Mouse (Mus musculus): Measurements from ENCODE around the gene Brd3.
"Not testable (repeated sequence)": the region's sequence is repeated elsewhere in the genome, so short reads cannot be mapped to it uniquely, and the experiment has no call there.

Gene Brd3

GRCm38 (mm10) chr2:27512909-27513308 lies 5.4 kb upstream of the Brd3 start:
- DNase-seq (ENCODE audit: low spot score in 2 of 2), result no peak

DNA sequence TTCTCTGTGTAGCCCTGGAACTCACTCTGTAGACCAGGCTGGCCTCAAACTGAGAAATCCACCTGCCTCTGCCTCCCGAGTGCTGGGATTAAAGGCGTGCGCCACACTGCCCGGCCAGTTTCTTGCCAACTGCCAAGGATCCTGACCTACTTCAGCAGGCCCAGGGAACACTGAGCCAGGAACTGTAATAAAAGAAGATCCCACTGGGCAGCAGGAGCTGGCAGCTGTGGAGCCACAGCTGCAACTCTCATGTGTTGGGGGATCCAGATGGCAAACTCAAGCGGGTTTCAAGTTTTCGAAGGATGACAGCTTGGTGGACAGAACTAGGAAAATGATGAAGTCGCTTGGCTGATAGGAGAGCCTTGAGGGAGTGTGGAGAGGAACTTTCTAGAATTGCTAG lies 3.2 kb upstream of the Brd3 start:
- DNase-seq (ENCODE audit: low spot score in 2 of 2), result no peak

DNA sequence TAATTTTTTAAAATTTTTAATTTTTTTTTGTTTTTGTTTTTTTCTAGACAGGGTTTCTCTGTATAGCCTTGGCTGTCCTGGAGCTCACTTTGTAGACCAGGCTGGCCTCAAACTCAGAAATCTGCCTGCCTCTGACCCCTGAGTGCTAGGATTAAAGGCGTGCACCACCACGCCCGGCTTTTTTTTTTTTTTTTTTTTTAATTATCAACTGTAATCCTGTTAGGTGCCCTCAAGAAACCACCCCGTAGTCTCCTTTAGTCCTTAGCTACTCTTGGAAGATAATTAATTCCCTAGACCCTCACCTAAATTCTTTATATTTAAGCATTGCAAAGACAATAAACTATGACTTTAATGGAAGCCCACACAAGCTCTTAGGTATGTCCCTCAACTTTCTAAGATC lies 804 bp downstream of the Brd3 start:
- not testable (repeated sequence) for DNase-seq (ENCODE audit: low spot score in 2 of 2)

DNA sequence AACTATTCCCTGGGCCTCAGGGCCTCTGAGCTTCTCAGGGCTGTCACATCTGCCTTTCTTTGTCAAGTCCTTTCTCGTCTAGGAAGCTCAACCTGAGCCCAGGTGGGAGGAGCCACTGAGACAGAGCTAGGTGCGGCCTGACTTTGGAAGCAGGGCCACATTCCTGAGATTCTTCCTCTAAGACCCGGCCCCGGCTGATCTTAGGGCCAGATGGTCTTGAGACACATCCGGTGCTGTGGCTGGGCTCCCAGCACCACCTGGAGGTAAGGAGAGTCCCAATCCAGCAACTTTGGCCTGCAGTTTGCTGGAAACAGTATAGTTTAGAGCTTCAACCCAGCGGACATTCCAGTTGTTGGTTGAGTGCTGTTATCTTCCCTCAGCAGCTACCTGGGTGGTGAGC lies 1.9 kb downstream of the Brd3 start:
- DNase-seq (ENCODE audit: low spot score in 2 of 2), result no peak

DNA sequence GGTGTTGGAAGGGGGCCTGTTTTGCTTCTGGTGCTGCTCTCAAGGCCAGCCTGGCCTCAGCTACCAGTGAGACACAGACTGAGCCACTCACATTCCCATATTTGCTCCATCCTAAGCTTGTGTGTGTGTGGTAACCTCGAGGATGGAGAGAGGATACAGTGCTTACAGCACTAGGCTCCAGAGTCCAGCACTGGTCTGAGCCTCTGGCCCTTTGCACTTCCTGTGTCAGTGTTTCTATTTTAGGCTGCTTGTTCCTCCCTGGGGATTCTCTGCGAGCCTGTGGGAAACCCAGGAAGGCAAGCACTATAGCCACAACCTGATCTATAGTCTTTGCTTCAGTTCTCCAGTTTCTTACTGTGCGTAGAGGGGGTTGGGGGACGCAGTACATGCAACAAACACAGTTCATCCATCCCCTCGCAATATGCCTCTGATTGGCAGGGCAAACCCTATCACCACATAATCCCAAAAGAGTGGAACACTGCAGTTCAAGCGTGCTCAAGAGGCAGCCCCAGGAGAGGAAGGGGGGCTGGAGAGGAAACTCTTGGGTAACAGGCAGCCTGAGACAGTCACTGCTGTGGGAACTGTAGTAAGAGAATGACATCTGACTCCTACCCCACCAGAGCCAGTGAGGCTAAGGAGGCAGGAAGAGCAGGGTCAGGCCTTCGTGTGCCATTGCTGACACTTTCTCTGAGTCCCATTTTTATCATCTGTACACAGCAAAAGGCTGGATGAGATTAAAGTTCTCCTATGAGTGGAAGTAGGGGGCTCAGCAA lies 3.2 kb downstream of the Brd3 start:
- no peak for DNase-seq (ENCODE audit: low spot score in 2 of 2)

DNA sequence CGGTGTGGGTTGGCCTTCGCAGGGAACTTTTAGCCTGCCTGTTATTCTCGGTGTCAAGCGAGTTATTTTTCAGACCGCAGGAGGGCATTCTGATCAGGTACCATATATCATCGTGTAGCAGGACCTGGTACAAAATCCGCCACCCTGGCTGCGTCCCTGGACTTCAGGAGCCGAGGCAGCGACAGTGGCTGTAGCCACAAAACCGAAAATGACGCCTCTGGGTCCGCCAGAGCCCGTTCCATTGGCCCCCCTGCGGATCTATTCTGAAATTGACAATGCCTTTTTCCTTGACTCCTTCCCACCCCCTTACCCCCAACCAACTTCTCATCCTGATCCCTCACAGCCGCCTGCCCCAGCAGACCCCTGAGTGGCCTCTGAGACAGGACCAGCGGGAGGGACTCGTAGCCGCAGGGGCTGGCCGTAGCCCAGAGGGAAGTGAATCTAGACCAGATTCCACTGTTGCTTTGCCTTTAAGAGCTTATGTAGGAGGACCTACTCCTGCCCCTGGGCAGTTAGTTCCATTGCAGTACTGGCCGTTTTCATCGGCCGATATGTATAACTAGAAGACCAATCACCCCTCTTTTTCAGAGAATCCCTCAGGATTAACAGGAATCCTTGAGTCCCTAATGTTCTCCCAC lies 11.0 kb downstream of the Brd3 start:
- no peak for DNase-seq (ENCODE audit: low spot score in 2 of 2)

- no peak for DNase-seq (ENCODE audit: low spot score in 2 of 2)
These were observed 13.5 kb downstream of the Brd3 start for GRCm38 (mm10) chr2:27493971-27494370.

GRCm38 (mm10) chr2:27490939-27491338 lies 16.5 kb downstream of the Brd3 start:
- DNase-seq (ENCODE audit: low spot score in 2 of 2), result no peak

- DNase-seq (ENCODE audit: low spot score in 2 of 2), result no peak
These were observed 19.1 kb downstream of the Brd3 start for GRCm38 (mm10) chr2:27488362-27488761.

DNA sequence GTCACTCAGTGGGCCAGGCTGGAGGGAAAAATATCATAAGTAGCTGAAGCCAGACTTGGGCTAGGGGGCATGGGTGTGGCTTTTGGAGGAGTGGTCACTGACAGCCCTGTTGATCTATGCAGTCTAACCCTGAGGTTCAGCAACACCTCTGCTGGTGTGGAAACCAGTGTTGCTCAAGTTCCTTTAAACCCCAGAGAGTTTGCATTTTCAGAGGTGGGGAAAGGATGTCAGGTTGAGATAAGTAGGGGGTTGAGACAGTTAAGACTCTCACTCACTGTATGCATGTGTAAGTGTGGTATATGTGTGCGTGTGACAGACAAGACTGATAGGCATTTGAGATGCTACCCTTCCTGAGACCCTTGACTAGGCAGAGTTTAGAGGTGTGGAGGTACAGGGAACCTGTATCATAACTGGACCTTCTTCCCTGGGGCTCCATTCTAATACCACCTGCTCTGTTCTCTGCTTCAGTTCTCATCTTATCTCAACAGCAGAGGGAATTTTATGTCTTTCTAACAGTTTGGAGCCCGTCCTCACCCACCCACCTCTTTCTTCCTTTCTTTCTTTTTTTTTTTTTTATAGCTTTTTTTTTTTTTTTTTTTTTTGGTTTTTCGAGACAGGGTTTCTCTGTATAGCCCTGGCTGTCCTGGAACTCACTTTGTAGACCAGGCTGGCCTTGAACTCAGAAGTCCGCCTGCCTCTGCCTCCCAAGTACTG lies 20.0 kb downstream of the Brd3 start:
- no peak for DNase-seq (ENCODE audit: low spot score in 2 of 2)

DNA sequence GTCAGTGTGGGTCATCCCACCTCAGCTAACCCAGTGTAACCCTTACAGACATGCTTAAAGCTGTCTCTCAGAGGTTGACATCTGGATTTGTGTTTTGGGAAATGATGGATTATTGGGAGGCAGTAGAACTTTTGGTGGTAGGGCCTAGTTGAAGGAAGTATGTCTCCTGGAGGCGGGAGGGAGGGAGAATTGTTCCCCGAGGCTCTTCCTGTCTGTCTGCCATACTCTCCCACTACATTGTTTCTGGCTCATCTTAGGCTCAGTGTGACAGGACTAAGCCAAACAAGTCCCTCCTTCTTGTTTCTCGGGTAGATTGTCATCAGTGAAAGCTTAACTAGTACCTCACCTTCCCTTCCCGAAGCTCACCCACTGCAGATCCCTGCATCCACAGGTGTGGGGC lies 20.7 kb downstream of the Brd3 start:
- DNase-seq (ENCODE audit: low spot score in 2 of 2), result no peak

- DNase-seq (ENCODE audit: low spot score in 2 of 2), result no peak
These were observed 25.1 kb downstream of the Brd3 start for GRCm38 (mm10) chr2:27482265-27482861.

DNA sequence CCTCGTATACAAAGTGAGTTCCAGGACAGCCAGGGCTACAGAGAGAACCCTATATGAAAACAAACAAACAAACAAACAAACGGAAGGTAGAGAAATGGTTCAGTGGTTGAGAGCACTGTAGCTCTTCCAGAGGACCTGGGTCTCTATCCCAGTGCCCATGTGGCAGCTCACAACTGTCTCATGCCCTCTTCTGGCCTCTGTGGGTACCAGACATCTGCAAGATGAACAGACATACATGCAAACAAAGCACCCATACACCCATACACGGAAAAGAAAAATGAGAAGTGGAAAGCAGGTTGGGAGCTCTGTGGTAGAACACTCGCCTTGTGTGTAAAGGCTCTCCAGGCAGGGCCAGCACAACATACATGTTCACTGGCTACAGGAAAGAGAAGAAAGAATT lies 27.1 kb downstream of the Brd3 start:
- DNase-seq (ENCODE audit: low spot score in 2 of 2), result no peak

DNA sequence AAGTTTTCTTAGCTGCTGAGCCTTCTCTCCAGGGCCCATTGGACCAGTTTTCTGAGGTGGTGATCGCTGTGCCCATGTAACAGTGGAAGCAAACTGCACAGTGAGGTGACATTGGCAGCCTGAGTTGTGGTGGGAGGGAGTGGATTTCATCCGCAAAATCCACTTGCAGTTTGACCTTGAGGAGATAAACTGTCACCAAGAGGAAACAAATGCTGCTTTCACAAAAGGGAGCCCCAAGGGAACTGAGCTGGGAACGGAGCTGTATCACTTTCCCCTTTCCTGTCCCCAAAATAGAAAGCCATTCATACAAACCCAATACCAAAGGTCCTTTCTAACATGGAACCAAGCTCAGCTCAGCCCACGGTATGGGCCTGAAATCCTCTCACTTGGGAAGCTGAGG lies 27.6 kb downstream of the Brd3 start:
- DNase-seq (ENCODE audit: low spot score in 2 of 2), result no peak

DNA sequence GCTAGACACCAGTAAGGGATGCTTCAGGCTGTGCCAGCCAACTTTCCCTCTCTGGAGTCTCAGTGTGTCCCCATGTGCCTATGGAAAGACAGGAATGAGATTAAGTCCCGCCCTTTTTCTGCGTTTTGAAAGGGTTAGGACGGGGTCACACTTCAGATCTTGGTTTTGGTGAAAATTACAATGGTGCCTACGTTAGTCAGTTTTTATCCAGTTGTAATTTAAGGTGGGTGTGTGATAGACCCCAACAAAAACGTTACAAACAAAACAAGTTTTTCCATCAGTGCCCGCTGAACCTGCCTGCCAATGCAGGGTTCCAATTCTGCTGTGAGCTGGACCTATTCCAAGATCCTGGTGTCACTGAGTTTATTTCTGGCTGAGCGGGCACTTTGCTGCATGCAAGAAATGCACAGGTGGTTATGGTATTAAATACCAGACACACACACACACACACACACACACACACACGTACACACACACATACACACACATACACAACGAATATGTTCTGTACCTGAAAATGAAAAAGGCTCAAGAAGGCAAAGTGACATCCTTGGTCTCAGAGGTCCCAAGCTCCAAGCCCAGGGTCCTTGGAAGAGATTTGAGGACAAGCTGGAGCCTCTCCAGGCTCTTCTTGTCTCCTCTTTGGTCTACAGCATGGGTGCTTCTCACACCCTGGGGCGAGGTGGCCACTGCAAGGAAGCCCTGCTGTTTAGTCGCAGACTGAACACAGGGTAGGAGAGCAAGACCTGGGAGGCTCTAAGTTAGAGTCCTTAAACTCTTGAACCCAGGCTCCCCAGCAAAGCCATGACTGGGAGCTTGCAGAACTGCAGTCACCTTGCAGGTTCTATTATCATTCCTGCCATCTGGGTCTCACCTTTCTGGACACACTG lies 30.9 kb downstream of the Brd3 start:
- no peak for DNase-seq (ENCODE audit: low spot score in 2 of 2)

- DNase-seq (ENCODE audit: low spot score in 2 of 2), result peak; percentile 84 to 86
These were observed 31.8 kb downstream of the Brd3 start for GRCm38 (mm10) chr2:27475495-27476302.

DNA sequence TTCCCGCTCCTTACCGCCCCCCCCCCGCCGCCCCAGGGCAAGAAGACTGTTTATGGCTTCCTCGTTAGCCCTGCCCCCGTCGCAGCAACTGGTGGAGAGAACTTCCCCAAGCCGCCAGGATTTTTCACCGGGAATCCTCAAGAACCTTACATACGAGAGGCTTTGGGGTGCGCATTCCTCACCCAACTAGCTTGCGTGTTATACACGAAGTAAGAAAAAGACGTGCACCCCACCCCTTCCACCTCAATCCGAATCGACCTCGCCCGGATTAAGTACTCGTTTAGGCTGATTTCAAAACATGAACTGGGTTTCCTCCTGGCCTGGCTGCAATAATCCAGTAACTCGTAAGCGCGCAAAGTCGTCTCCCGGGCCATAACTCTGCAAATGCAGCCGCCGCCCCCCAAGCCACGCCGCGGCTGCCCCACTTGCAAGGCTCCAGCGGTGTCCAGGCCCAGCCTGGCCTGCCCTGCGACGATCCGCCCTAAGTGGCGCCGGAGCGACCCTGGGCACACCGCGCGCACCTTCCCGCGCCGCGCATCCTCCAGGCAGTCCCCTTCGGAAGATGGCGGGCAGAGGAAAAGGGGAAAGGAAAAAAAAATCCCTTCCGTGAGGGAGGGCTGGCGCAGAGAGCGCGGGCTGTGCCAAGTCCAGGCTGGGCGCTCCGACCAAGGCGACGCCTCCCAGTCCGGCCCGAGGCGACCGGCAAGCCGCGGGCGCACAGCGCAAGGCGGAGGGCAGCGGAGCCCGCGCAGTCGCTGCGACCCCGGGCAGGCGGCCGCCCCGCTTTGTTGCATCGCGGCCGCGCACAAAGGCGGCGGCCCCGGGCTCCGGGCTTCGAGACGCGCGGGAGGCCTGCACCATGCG lies 32.6 kb downstream of the Brd3 start:
- DNase-seq (ENCODE audit: low spot score in 2 of 2), result peak in 1 of 2 experiments; percentile 24

DNA sequence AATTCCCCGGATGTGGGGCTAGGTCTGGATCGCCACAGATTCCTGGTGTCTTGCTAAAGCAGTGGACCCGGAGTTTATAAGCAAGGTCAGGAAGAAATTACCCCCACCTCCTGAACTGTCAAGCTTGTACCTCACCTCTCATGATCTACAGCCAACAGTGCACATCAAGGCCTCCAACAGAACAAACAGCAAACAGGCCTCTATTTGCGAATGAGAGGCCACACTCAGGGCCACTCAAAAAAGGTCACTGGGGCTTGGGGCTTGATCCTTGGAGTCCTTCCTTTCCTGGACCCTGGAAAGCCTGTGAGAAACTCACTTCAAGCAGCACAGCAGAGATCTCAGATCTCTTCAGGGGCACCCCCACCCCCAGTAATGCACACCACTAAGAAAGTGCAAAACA lies 33.6 kb downstream of the Brd3 start:
- no peak for DNase-seq (ENCODE audit: low spot score in 2 of 2)

DNA sequence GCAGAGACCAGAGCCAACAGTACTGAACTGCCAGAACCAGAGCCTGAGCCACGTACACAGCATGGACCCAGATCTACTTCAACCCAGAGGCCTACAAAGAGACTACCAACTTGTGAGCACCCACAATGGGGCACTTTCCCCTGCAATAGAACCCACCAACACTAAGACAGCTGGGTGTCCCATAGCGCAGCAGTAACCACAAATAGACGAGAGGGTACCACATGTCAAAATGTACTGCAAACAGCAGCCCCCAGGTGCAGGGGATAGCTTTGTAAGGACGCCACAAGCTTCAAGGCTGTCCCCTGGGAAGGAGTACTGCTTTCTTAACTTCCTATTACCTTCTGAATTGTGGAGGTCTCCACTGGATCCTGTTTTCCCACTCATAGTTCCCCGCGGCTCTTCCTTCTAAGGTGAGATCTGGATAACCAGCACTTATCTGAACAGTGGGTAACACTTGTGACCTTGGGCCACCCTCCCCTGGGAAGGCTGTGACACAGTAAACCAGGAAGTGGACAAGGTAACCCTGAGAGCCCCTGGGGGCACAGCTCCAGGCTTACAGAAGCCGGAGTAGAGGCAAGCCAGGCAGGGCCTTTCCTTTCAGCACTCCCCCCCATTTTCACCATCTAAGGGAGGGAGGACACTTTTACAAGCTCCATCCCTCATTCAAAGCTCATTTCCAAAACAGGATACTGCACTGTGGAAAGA lies 34.2 kb downstream of the Brd3 start:
- no peak for DNase-seq (ENCODE audit: low spot score in 2 of 2)
